Mouse (Mus musculus) olfactory bulb, adult 2 months (tissue): Measurements from ENCODE around the gene Acbd7. TPM values are rescaled to one million over a fixed set of nuclear protein-coding genes. Genes with fewer than 3 reads are reported as not detected.

Experiments
- H3K27ac ChIP-seq: fragments of 200-500 bp; 2 replicates; pipeline ENCODE4 v1.5.1; 2012; ENCODE audit warnings: low read depth, low read length; ENCODE audit not compliant: insufficient read depth
- H3K4me1 ChIP-seq: fragments of 200-500 bp; 2 replicates; pipeline ENCODE4 v1.6.1; 2012; ENCODE audit warnings: low read length; ENCODE audit not compliant: control insufficient read depth, insufficient read depth
- H3K4me3 ChIP-seq: fragments of 200-500 bp; 2 replicates; pipeline ENCODE4 v1.5.1; 2012; ENCODE audit warnings: mild to moderate bottlenecking, low read depth, low read length, moderate library complexity; ENCODE audit not compliant: insufficient read depth
- CTCF ChIP-seq: fragments of 200-500 bp; IDR thresholded peaks from 2 replicates; pipeline ENCODE4 v1.5.1; 2012; ENCODE audit warnings: low read depth, mild to moderate bottlenecking, low read length, moderate library complexity; ENCODE audit not compliant: insufficient read depth
- POLR2A ChIP-seq: fragments of 200-500 bp; IDR thresholded peaks from 2 replicates; pipeline ENCODE4 v1.6.1; 2012; ENCODE audit warnings: mild to moderate bottlenecking, low read depth, low read length, moderate library complexity; ENCODE audit not compliant: insufficient read depth
- WGBS: fragments of 180-500 bp; shearing (Covaris S2); methylation state at CpG from one replicate; pipeline ENCODE4 v1.1.7; 2018; 5-methylcytosine and 5-hydroxymethylcytosine counted together
- polyA plus RNA-seq: library from polyadenylated mRNA; stranded (reverse); fragments of >200 nt; gene quantifications from 2 replicates; pipeline ENCODE4 v1.2.4, GENCODE M21; 2012; ENCODE audit warnings: low replicate concordance; ENCODE audit not compliant: missing spikeins, insufficient read depth, insufficient read length

Gene Acbd7
- polyA plus RNA-seq, 1 experiment: not detected

DNA sequence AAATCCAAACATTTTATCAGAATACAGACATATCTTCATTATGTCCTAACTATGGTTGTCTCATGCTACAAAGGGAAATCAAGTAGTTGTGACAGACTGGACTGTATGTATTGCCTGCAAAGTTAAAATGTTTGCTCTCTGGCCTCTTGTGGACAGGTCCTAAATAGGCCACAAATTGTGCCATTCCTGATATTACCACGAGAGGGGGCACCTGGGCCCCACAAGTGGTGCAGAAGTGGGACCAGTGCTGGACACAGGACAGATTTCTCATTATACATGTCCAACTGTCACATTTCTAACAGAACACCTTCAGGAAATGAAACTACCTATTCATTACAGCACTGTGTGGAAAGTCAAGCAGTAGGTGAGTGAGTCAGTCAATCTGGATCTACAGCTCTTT, 8.6 kb upstream of the Acbd7 start:
- Histone ChIP-seq H3K27ac (no peak overlapping the region), H3K4me1 (no peaks in the 10 kb centered on the region; the same call in 1 of the 2 replicates), H3K4me3 (no peak overlapping the region)
- TF ChIP-seq POLR2A (no peak), CTCF (no peak)
- 32% methylated on average over 1 of the region's 1 CpGs for WGBS

DNA sequence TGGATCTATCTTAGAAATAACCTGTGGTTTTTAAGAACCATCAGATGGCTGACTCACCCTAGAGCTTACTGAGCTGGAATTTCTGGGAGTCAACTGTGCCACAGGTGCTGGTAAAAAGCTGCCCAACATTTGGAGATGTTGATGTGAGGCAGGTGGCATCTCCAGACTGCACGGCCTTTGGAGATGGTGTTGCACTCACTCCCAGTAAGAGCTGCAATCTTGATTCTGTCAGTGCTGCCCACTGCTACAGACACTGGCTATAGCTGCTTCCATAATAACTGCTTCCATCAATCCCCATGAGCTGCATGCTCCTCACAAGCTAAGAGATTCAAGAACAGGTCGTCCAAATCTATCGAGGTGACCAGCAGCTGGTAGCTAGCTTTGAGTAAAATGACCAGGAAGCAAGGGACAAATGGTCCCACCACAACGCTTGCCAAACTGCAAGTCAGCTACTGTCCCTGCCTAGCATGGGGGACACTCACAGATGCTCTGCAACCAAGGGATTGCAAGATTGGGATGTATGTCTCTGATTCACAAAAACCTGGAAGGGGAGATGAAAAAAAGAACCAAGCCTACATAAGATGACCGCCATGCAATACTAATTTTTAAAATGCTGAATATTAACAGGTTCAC, 4.8 kb upstream of the Acbd7 start:
- 74% methylated on average over 5 of the region's 5 CpGs for WGBS
- H3K27ac ChIP-seq: no peak overlapping the region

DNA sequence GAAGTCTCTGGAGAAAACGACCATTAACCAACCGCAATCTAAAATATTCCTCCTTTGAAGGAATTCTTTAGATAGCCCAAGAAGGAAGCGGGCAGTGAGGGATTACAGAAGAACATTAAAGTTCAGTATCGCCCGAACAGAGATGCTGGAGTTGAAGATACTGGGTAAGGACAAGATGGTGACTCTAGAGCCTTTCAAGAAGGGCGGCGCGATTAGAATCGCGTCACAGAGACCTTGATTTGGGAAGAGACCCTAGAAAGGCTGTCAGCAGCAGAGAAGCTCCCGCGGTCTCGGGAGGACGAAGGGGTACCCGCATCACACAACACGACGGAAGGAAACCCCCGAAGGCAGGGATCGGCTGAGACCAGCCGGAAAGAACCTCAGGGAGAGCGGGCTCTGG, 3.9 kb upstream of the Acbd7 start:
- peaks cover 3% of the 10 kb centered on the region; the same call in 1 of the 2 replicates for H3K4me1 ChIP-seq
- TF ChIP-seq CTCF (no peak), POLR2A (no peak)
- H3K27ac ChIP-seq: peak overlapping the region; percentile 84
- H3K4me3 ChIP-seq: peak overlapping the region; percentile 83
- under 1% methylated on average over 21 of the region's 21 CpGs for WGBS

More for the DNA sequence above, 4.8 kb upstream of the Acbd7 start:
- TF ChIP-seq POLR2A: no peak
- Histone ChIP-seq H3K4me3 (no peak overlapping the region), H3K4me1 (peaks cover 2% of the 10 kb centered on the region; the same call in 1 of the 2 replicates)

DNA sequence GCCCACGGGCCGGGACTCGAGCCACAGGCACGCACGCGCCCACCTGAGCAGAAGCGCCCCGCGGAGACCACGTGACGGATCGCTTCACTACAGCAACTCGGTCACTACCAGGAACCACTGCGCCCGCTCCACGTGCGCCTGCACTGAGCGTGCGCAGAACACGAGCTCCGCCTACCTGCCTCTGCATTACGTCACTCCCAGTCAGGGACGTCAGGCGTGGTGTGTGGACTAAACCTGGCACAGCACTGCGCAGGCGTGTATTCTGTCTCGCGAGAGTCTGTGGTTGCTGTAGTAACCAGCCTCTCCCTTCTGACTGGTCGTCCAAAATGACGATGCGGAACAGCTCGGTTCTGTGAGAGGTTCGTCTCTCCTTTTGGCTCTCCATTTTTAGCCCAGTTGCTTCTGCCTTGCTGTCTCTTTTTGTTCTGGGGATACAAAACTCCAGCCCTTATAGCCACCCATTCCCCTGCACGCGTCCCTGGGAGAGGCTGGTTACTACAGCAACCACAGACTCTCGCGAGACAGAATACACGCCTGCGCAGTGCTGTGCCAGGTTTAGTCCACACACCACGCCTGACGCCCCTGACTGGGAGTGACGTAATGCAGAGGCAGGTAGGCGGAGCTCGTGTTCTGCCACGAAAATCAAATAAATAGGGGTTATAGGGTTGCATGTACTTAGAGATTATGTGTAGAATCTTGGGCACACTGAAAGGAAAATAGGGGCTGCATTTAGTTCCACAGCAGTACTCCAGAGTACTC, 3.3 kb upstream of the Acbd7 start, which contains the start of gene Rpp38:
Gene Rpp38, minus strand, starts transcription at position 160 of the 759 bp plus-strand sequence.
- H3K4me1 ChIP-seq: peaks cover 3% of the 10 kb centered on the region; the same call in 1 of the 2 replicates
- peak within 1 kb of the TSS; percentile 83 for H3K4me3 ChIP-seq
- TF ChIP-seq CTCF (no peak), POLR2A (peak; percentile 82)
- under 1% methylated on average over 45 of the region's 45 CpGs for WGBS
- peak within 1 kb of the TSS; percentile 90 for H3K27ac ChIP-seq

DNA sequence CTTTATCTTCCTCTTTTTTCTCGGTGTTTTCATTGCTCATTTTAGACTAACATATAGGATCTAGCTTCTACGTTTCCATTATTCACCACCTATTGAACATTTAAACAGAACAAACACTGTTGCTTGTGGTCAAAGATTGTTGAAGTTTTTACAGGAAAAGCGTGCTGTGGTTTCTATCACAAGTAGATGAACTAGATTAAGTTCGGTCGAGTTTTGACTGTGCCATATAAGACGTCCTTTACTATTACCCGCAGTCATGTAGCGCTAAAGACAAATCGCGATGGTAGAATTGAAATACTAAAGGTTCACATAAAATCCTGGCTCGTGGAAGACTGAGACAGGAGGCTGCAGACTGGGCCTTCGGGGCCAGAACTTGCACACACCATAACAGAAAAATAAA, 2.2 kb upstream of the Acbd7 start:
- no peak for TF ChIP-seq CTCF
- TF ChIP-seq POLR2A: no peak
- H3K4me1 ChIP-seq: peaks cover 3% of the 10 kb centered on the region; the same call in 1 of the 2 replicates
- 90% methylated on average over 12 of the region's 12 CpGs for WGBS
- H3K27ac ChIP-seq: no peak overlapping the region
- H3K4me3 ChIP-seq: no peak overlapping the region

DNA sequence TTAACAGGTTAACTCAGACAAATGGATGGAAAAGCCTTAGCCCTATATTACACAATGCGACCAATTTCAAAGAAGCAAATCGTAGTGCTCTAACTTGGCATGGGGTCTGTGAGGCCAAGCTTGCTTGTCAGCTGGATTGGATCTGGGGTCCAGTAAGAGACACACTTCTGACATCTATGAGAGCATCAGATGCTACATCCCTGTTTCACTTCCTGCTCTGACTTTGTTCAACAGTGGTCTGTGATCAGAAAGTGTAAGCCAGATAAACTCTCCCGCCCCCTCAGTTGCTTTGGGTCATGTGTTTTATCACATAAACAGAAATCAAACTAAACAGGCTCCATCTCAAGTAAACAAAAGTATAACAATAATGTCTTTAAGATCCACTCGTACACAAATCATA, 12.5 kb downstream of the Acbd7 start:
- TF ChIP-seq POLR2A (no peak), CTCF (no peak)
- no peak overlapping the region for H3K27ac ChIP-seq
- H3K4me3 ChIP-seq: no peak overlapping the region
- 78% methylated on average over 4 of the region's 4 CpGs for WGBS
- H3K4me1 ChIP-seq: no peaks in the 10 kb centered on the region

DNA sequence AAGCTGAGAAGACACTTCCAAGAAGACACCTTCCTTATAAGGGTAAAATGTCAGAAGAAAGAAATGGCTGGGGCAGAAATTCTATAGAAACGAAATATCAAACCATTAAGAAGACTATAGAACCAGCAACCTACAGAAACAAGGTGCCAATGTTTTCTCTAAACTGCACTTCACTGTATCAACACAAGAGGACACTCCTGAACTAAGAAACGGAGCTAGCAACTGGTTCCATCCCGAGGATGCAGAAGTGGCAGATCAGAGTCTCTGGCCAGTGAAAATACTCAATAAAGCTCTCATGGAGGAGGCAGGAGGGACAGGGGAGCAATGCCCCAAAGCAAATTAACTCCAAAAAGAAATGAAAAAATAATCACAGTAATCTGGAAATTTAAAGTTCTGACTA, 13.0 kb downstream of the Acbd7 start:
- TF ChIP-seq POLR2A (no peak), CTCF (no peak)
- WGBS: 14% methylated on average over 3 of the region's 3 CpGs
- Histone ChIP-seq H3K4me3 (no peak overlapping the region), H3K27ac (no peak overlapping the region), H3K4me1 (no peaks in the 10 kb centered on the region)

DNA sequence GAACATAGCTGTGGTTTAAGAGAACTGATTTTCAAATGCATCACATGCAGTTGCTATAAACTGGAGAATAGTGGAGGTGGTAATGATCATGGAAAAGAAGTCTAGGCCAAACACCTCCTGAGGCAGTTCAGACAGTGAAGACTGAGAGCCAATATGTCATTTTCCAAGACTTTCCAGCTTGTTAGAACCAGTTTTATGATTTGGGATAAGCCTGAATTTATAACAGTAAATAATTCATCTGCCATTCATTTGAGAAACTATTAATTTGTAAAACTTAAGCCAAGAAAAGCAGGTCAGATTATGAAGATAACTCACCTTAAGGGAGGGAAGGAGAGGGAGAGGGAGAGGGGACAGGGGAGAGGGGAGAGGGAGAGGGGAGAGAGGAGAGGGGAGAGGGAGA, 17.2 kb downstream of the Acbd7 start:
- TF ChIP-seq CTCF (no peak), POLR2A (no peak)
- H3K4me3 ChIP-seq: no peak overlapping the region

DNA sequence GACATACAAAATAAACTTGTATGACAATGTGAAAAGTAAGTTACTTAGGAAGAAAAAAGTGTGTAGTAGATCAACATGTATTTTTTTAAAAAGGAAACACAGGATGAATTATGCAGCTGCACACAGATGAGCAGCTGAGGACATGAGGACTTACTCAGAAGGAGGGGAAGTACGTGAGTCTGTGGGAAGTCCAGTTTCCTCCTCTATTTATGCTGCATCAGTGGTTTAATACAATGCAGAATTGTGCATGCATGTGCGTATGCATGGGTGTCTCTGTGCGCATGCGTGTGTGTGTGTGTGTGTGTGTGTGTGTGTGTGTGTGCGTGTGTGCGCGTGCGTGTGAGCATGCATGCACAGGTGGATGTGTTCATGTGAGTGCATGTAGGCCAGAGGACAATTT, 19.8 kb downstream of the Acbd7 start:
- Histone ChIP-seq H3K4me3 (no peak overlapping the region), H3K27ac (no peak overlapping the region), H3K4me1 (no peaks in the 10 kb centered on the region)
- WGBS: 87% methylated on average over 8 of the region's 8 CpGs
- TF ChIP-seq CTCF: no peak
- TF ChIP-seq POLR2A: no peak

More for the DNA sequence above, 17.2 kb downstream of the Acbd7 start:
- Histone ChIP-seq H3K27ac (no peak overlapping the region), H3K4me1 (no peaks in the 10 kb centered on the region)
